Mouse (Mus musculus) gastrocnemius, postnatal 4 days (tissue): ENCODE data around the gene Ints11. TPM values are rescaled to one million over a fixed set of nuclear protein-coding genes. Genes with fewer than 3 reads are reported as not detected.

Source experiments
- DNase-seq, 2 experiments: peaks; one replicate each; pipeline ENCODE4 v3.0.0; 2021 to 2022; ENCODE audit warnings: low spot score in 2 of 2, mixed read lengths in 2 of 2
- total RNA-seq, 2 experiments: library from RNA; stranded (reverse); gene quantifications; 2 replicates each; pipeline ENCODE4 v1.2.3; 2021

Gene Ints11
- total RNA-seq, 2 experiments from 2014 or later = 22.0 to 25.2 TPM

DNA sequence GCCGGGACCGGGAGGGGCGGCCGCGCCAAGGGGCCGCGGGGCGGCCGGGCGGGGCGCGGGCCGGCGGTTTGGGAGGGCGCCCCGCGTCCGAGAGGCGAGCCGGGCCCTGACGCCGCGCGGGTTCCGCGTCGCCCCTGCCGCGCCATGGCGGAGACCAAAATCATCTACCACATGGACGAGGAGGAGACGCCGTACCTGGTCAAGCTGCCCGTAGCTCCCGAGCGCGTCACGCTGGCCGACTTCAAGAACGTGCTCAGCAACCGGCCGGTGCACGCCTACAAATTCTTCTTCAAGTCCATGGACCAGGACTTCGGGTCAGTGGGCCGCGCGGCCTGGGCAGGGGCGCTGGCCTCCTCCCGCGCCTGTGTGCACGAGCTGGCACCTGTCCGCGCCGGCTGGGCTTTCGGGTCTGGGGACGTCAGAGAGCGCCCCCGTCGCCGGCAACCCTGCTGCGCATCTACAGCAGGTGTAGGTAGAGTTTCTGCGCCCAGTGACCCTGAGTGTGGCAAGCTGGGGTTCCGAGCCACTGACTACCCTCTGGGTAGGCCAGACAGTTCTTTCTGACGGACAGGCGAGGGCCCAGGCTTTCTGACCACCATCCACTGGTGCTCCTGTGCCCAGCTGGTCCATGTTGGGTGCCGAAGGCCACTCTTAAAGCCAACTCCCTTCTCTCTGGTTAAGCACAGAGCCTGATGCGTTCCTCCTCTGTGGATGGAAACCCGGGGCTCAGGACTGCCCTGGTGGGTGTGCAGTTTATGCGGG, 21.6 kb upstream of the Ints11 start:
- no peak for DNase-seq

GRCm38 (mm10) chr4:155848434-155849095, 20.8 kb upstream of the Ints11 start:
- no peak for DNase-seq

- DNase-seq = no peak
Measured at GRCm38 (mm10) chr4:155849391-155849790, 20.0 kb upstream of the Ints11 start.

DNA sequence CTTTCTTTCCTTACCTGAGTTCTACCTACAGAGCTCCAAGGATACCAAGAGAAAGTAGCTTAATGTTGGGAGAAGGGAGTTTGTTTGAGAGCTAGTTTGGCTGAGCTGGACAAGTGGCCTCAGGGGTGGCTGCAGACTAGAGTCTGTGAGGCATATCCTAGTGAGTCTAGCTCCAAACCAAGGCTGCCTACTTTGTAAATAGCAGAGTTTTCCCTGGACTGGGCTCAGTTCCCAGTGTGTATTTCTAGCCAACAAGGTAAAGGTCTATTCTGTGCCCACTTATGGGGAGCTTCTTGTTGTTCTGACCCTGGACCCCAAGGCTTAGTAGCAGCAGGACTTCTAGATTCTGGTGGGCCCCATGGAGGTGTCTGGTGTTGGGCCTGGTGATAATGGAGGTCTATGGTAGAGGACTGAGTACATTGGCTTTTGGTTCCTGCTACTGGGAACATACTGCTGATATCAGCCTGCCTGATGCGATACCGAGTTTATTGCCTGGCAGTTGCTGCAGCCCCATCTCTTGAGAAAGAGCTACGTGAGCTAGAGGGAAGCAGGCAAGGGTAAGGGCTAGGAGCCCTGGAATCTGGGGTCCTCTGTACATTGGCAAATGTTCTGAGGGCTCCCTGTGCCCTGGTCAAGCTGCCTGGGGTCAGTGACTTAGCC, 19.4 kb upstream of the Ints11 start:
- DNase-seq = no peak

DNA sequence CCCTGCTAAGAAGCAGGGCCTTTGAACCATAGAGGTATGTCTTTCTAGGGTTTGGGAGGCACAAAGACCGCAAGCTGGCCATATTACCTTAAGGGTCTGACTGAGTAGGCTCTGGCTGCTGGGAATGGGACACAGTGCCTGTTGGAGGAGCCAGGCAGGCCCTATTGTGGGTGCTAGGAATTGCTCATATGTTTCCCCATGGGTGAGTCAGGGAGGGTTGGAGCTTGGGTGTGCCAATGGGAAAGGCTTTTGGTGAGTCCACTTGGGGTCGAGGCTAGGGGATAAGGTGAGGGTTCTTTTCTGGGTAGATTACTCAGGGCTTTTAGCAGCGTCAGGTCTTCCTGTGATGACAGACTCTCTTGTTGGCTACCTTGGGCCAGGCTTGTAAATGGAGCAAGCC, 18.0 kb upstream of the Ints11 start:
- DNase-seq = no peak

- DNase-seq = no peak
Measured at GRCm38 (mm10) chr4:155851951-155852411, 17.4 kb upstream of the Ints11 start.

- no peak for DNase-seq
Measured at GRCm38 (mm10) chr4:155853421-155853820, 15.9 kb upstream of the Ints11 start.

DNA sequence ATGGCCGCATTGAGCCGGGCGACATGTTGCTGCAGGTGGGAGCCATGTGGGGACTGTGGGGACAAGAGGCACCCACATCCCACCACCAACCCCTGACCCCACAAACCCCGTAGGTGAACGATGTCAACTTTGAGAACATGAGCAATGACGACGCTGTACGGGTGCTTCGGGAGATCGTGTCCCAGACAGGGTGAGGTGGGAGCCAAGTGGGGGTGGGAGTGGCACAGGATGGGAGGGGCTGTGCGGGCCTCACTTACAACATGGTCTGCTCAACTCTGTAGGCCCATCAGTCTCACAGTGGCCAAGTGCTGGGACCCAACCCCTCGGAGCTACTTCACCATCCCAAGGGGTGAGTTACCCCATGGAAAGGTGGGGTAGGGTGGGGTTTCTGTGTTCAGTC, 14.4 kb upstream of the Ints11 start:
- DNase-seq = no peak

DNA sequence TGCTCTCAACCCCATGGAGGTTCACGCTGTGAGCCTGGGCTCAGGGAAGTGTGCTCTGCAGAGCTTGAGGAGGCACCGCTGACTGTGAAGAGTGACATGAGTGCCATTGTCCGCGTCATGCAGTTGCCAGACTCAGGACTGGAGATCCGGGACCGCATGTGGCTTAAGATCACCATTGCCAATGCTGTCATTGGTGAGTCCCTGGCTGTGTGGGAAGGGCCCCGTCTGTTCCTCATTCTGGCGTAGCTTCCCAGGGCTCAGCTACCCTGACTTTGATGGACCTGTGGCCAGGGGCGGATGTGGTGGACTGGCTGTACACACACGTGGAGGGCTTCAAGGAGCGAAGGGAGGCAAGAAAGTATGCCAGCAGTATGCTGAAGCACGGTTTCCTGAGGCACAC, 13.3 kb upstream of the Ints11 start:
- no peak for DNase-seq

GRCm38 (mm10) chr4:155856881-155857280, 12.5 kb upstream of the Ints11 start:
- no peak for DNase-seq

- DNase-seq = no peak
Measured at GRCm38 (mm10) chr4:155859318-155859717, 10.0 kb upstream of the Ints11 start.

DNA sequence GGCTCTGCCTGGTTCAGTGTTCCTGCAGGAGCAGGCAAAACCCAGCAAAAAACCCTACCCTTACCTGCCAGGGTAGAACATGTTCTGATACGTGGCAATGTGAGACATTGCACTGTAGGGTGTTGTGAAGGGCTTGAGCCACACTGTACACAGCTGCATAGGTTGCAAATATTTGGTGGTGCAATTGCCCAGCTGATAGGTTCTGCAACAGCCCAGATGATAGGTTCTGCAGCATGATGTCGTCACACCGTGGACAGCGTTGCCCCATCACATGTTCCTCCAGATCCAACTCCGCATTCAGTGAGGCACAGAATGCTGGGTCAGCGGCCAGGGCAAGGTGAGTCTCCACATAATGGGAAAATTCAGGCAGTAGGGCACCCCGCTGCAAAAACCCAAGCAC, 7.6 kb upstream of the Ints11 start:
- no peak for DNase-seq

DNA sequence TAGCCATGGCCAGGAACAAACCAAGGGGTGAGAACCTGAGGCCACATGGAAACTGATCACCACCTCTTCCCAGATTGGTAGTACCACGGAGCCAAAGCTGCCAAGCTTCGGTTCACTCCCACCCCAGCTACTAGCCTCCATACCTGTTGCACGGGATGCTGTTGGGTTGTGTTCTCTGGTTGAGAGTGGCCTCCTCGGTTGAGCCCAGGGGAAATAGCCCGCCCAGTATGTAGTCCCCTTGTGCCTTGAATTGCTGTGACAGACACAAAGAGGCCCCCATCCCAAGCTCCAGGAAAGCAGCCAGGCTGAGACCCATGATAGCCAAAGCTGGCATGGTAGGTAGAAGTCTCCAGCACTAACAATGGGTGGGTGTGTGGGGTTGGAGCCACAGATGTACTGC, 6.3 kb upstream of the Ints11 start, which contains the start of gene Tas1r3:
Tas1r3 (minus strand) TSS at position 362 of the 400 bp plus-strand sequence.
- no peak for DNase-seq

GRCm38 (mm10) chr4:155868614-155869298, 590 bp upstream of the Ints11 start:
- no peak for DNase-seq

- no peak for DNase-seq
Measured at GRCm38 (mm10) chr4:155871404-155871803, 2.1 kb downstream of the Ints11 start.

- no peak for DNase-seq
Measured at GRCm38 (mm10) chr4:155883587-155883986, 14.2 kb downstream of the Ints11 start.

DNA sequence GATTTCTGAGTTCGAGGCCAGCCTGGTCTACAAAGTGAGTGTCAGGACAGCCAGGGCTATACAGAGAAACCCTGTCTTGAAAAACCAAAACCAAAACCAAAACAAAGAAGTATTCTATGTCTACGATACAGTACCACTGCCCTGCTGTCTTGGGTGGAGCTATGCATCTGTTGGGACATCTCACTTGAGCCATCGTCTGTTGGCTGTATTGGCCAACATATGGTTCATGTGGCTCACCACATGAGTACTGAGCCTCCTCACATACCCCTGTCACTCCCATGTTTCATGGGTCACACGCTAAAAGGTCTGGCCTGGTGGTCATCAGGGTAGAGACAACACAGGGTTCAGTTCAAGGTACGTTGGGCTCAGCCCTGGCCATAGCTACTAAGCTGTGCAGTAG, 17.0 kb downstream of the Ints11 start:
- no peak for DNase-seq

DNA sequence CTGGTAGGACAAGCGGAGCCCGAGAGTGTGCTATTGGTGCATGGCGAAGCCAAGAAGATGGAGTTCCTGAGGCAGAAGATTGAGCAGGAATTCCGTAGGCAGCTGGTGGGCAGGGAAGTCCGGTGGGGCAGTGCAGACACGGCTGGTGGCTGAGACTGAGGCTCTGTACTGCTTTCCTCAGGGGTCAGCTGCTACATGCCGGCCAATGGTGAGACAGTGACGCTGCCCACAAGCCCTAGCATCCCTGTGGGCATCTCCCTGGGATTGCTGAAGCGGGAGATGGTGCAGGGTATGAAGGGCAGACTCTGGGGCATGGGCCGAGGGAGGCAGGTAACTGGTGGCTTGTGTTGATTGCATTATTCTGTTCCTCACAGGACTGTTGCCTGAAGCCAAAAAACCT, 18.3 kb downstream of the Ints11 start:
- no peak for DNase-seq

- peak in 1 of 2 experiments; percentile 11 for DNase-seq
Measured at GRCm38 (mm10) chr4:155888181-155888580, 18.8 kb downstream of the Ints11 start.

DNA sequence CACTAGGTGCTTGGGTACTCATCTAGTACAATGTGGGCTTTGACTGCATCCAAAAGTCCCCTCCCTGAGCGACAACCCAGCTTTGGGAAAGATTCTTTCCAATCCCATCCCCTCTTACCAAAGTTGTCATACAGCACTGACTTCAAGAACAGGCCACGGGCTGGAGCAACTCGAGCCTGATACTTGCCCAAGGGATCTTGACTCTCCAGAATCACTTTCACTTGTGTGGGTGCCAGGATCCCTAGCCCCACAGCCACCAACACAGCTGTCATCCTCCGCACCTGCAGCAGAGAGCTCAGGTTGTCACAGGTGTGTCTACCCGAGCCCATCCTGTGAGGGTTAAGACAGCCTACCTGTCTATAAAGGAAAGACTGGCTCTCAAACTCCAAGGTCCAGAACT, 20.0 kb downstream of the Ints11 start:
- DNase-seq = peak in 1 of 2 experiments; percentile 13

DNA sequence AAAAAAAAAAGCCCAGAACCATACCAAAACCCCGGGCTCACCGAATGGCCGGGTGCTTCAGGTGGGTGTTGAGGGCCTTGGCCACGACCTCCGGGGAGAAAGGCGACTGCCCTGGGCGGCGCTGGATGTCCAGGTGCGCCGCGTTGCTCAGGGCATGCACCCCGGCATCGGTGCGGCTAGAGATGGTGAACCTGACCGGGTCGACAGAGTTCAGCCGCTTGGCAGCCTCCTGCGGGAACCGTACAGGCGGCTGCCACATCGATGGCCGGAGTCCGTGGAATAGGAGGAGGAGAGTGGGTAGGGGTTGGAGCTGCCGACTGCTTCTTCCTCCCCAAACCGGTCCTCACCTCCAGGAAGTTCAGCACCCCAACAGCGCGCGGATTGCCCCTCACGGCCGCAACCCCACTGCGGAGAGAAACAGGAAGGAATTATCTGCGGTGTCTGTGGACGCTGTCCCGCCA, 21.7 kb downstream of the Ints11 start:
- no peak for DNase-seq
